Comparison of ENCODE assay signal across 24 mouse cellular contexts in genomic region chr10:58922216-58922829, GRCm38 (mm10).
A peak's percentile ranks its signal among the peaks of the same experiment; 100 is the strongest.
DNase-seq lines count a peak whose midpoint lies in the region; ATAC-seq lines count a peak whose summit lies in the region.
"Had no signal": no experiment of that assay in that cellular context is flagged by ENCODE, and none has a peak within 500 bp of the region (broad histone marks: within the 10 kb centered on the region; RNA-seq: fewer than 3 reads in every experiment).

No protein-coding gene starts in this region.

- DNase-seq in kidney, adult 11 months: peak; percentile 24
- no peak for DNase-seq in kidney, adult 18-20 months
- DNase-seq in kidney, postnatal 25 days: peak; percentile 6 to 43
- DNase-seq in frontal cortex, postnatal 14 days (ENCODE audit: low spot score in 2 of 2): no peak
- no peak for DNase-seq in thymus, postnatal 25 days
- DNase-seq: cerebellum, adult 9-11 months; embryo, embryonic 11 days; gastrocnemius, postnatal 36 days; heart, adult 18-20 months; heart, postnatal 4 days; liver; lung, adult 2 months; lung, postnatal 10 days; midbrain, embryonic 14.5 days; right cerebral cortex, postnatal 25 days; thymus, postnatal 36 days had no signal

- no peaks in the 10 kb centered on the region for H3K9me3 ChIP-seq in kidney, embryonic 14.5 days (ENCODE audit: control insufficient read depth, low read length)
- H3K9me3 ChIP-seq in midbrain, embryonic 16.5 days (replicated peaks; ENCODE audit: control insufficient read depth, low read length, poor library complexity, severe bottlenecking): no peaks in the 10 kb centered on the region
- H3K9me3 ChIP-seq: embryonic facial prominence, embryonic 12.5 days; heart, embryonic 12.5 days; hindbrain, embryonic 13.5 days had no signal

- peaks cover 12% of the 10 kb centered on the region; the same call in 1 of the 2 replicates for H3K4me1 ChIP-seq in kidney, embryonic 14.5 days (ENCODE audit: control insufficient read depth, insufficient read depth, low read length)
- no peaks in the 10 kb centered on the region for H3K4me1 ChIP-seq in midbrain, embryonic 16.5 days (ENCODE audit: control insufficient read depth, insufficient read depth, low read length)
- H3K4me1 ChIP-seq: embryonic facial prominence, embryonic 12.5 days; heart, embryonic 12.5 days; hindbrain, embryonic 13.5 days had no signal

- no peak overlapping the region for H3K9ac ChIP-seq in kidney, embryonic 14.5 days (ENCODE audit: low read depth, low read length)
- no peak overlapping the region for H3K9ac ChIP-seq in midbrain, embryonic 16.5 days (ENCODE audit: low read depth, low read length)
- H3K9ac ChIP-seq: embryonic facial prominence, embryonic 12.5 days; heart, embryonic 12.5 days; hindbrain, embryonic 13.5 days; liver, embryonic 14.5 days had no signal

- H3K27me3 ChIP-seq in kidney, embryonic 14.5 days (ENCODE audit: control insufficient read depth, insufficient read depth, low read length): no peaks in the 10 kb centered on the region
- H3K27me3 ChIP-seq in midbrain, embryonic 16.5 days (ENCODE audit: control insufficient read depth, insufficient read depth, low read depth, low read length): no peaks in the 10 kb centered on the region
- H3K27me3 ChIP-seq: embryonic facial prominence, embryonic 12.5 days; hindbrain, embryonic 13.5 days had no signal

- 43% methylated on average over 6 of the region's 6 CpGs for WGBS in kidney, embryonic 14.5 days
- WGBS in midbrain, embryonic 16.5 days: 92% methylated on average over 6 of the region's 6 CpGs

- H3K27ac ChIP-seq in kidney, embryonic 14.5 days (ENCODE audit: low read depth, low read length): 0 out of 2 replicates have a peak overlapping the region, but pooled peaks have one; percentile 52
- no peak overlapping the region for H3K27ac ChIP-seq in midbrain, embryonic 16.5 days (ENCODE audit: low read length)
- H3K27ac ChIP-seq: embryonic facial prominence, embryonic 12.5 days; hindbrain, embryonic 13.5 days; liver, embryonic 14.5 days had no signal

- H3K4me2 ChIP-seq in kidney, embryonic 14.5 days (replicated peaks; ENCODE audit: low read depth, low read length): no peak overlapping the region
- no peak overlapping the region for H3K4me2 ChIP-seq in midbrain, embryonic 16.5 days (ENCODE audit: low read length)
- H3K4me2 ChIP-seq: embryonic facial prominence, embryonic 12.5 days; heart, embryonic 12.5 days; hindbrain, embryonic 13.5 days had no signal

- ATAC-seq in kidney, embryonic 14.5 days (ENCODE audit: low FRiP score, low TSS enrichment): peak; percentile 94
- no peak for ATAC-seq in midbrain, embryonic 16.5 days
- ATAC-seq: forebrain, embryonic 14.5 days; intestine, postnatal 0 days had no signal

- H3K36me3 ChIP-seq in kidney, embryonic 14.5 days (ENCODE audit: control insufficient read depth, insufficient read depth, low read length): no peaks in the 10 kb centered on the region
- H3K36me3 ChIP-seq in midbrain, embryonic 16.5 days (ENCODE audit: control insufficient read depth, insufficient read depth, low read length): no peaks in the 10 kb centered on the region
- H3K36me3 ChIP-seq: embryonic facial prominence, embryonic 12.5 days; heart, embryonic 12.5 days; hindbrain, embryonic 13.5 days had no signal

- H3K4me3 ChIP-seq in kidney, embryonic 14.5 days (ENCODE audit: low read length): no peak overlapping the region
- H3K4me3 ChIP-seq in midbrain, embryonic 16.5 days (ENCODE audit: low read depth, low read length): no peak overlapping the region
- H3K4me3 ChIP-seq: embryonic facial prominence, embryonic 12.5 days; heart, embryonic 12.5 days; hindbrain, embryonic 13.5 days had no signal

Comparison
In these comparisons a context has a peak if more than half of its experiments do, and no peak if none do; other contexts are left out.
1. DNase-seq: peak in kidney, adult 11 months (single experiment) and kidney, postnatal 25 days (2 of 2); none in kidney, adult 18-20 months (single experiment), frontal cortex, postnatal 14 days (0 of 2) and thymus, postnatal 25 days (single experiment).